Mouse (Mus musculus) CH12.LX (cell line): ENCODE results near the gene Grap2. TPM values are rescaled to one million over a fixed set of nuclear protein-coding genes. Genes with fewer than 3 reads are reported as not detected.

Experiments used
- DNase-seq: peaks from one replicate; pipeline ENCODE4 v3.0.0-alpha.2; 2013; ENCODE audit errors: extremely low read depth
- H3K27ac ChIP-seq: 2 replicates; pipeline ENCODE4 v1.5.1; 2012; ENCODE audit warnings: low read depth, mild to moderate bottlenecking, control low read depth, moderate library complexity; ENCODE audit not compliant: insufficient read depth
- H3K27me3 ChIP-seq: replicated peaks from 2 replicates; pipeline ENCODE3; 2012; ENCODE audit warnings: inconsistent platforms
- H3K36me3 ChIP-seq, 2 experiments: replicated peaks in 1 of 2; 2 replicates each; pipeline versions ENCODE3 to v1.6.1; 2012; ENCODE audit warnings: inconsistent platforms in 1 of 2, low read length in 1 of 2, mild to moderate bottlenecking in 1 of 2, mixed read lengths in 1 of 2, moderate library complexity in 1 of 2; ENCODE audit not compliant: control insufficient read depth in 1 of 2, insufficient read depth in 1 of 2
- H3K4me1 ChIP-seq, 2 experiments: 2 replicates each; pipeline ENCODE4 v1.6.1; 2012; ENCODE audit warnings: inconsistent platforms in 1 of 2, moderate library complexity in 1 of 2; ENCODE audit not compliant: insufficient read depth in 2 of 2, control insufficient read depth in 1 of 2
- H3K4me2 ChIP-seq: 2 replicates; pipeline ENCODE4 v1.6.1; 2012; ENCODE audit warnings: low read depth, mild to moderate bottlenecking, control low read depth; ENCODE audit not compliant: poor library complexity, insufficient read depth, severe bottlenecking
- H3K4me3 ChIP-seq, 3 experiments: fragments of 150-350 bp in 1 of 3; sonication (generic) in 1 of 3; replicated peaks in 1 of 3; 2 replicates each; pipeline versions ENCODE3 to v1.5.1; 2011 to 2012; ENCODE audit warnings: low read depth in 2 of 3, low read length in 2 of 3, mild to moderate bottlenecking in 2 of 3, moderate library complexity in 2 of 3, control low read depth in 1 of 3, improper control_type of control experiment in 1 of 3, inconsistent platforms in 1 of 3, mixed read lengths in 1 of 3; ENCODE audit not compliant: poor library complexity in 1 of 3
- H3K79me2 ChIP-seq: replicated peaks from 2 replicates; pipeline ENCODE4 v1.6.1; 2012; ENCODE audit warnings: mild to moderate bottlenecking, moderate library complexity; ENCODE audit not compliant: control insufficient read depth, poor library complexity, insufficient read depth, severe bottlenecking; ENCODE audit errors: extremely low read depth
- H3K9ac ChIP-seq: 2 replicates; pipeline ENCODE4 v1.6.1; 2012; ENCODE audit warnings: low read depth, mild to moderate bottlenecking, control low read depth, moderate library complexity; ENCODE audit not compliant: insufficient read depth
- H3K9me3 ChIP-seq: replicated peaks from 2 replicates; pipeline ENCODE3; 2012; ENCODE audit warnings: low read length, inconsistent platforms, mixed read lengths
- BHLHE40 ChIP-seq: IDR thresholded peaks from 2 replicates; pipeline ENCODE4 v1.6.1; 2011; ENCODE audit warnings: mild to moderate bottlenecking, low read depth, low read length, improper control_type of control experiment
- CHD1 ChIP-seq: IDR thresholded peaks from 2 replicates; pipeline ENCODE4 v1.6.1; 2012; ENCODE audit warnings: low read depth, low read length, improper control_type of control experiment, inconsistent platforms
- CHD2 ChIP-seq: IDR thresholded peaks from 2 replicates; pipeline ENCODE4 v1.6.1; 2011; ENCODE audit warnings: low read length, improper control_type of control experiment
- CTCF ChIP-seq, 2 experiments: IDR thresholded peaks in 1 of 2; conservative IDR thresholded peaks in 1 of 2; 2 replicates each; pipeline ENCODE4 v1.5.1; 2011 to 2012; ENCODE audit warnings: low read depth in 2 of 2, low read length in 2 of 2, improper control_type of control experiment in 1 of 2, inconsistent platforms in 1 of 2, mild to moderate bottlenecking in 1 of 2, moderate library complexity in 1 of 2
- ETS1 ChIP-seq: conservative IDR thresholded peaks from 2 replicates; pipeline ENCODE4 v1.6.1; 2012; ENCODE audit warnings: low read depth, mild to moderate bottlenecking, inconsistent platforms, low read length, improper control_type of control experiment, moderate library complexity
- HCFC1 ChIP-seq: IDR thresholded peaks from 2 replicates; pipeline ENCODE4 v1.6.1; 2012; ENCODE audit warnings: low read depth, mild to moderate bottlenecking, inconsistent platforms, low read length, improper control_type of control experiment
- IRF4 ChIP-seq: IDR thresholded peaks from 2 replicates; pipeline ENCODE4 v1.6.1; 2014; ENCODE audit warnings: low read depth, mild to moderate bottlenecking, inconsistent platforms, low read length, improper control_type of control experiment
- KAT2A ChIP-seq: IDR thresholded peaks from 2 replicates; pipeline ENCODE4 v1.6.1; 2012; ENCODE audit warnings: low read length, improper control_type of control experiment, inconsistent platforms; ENCODE audit not compliant: insufficient replicate concordance
- MAX ChIP-seq: IDR thresholded peaks from 2 replicates; pipeline ENCODE4 v1.6.1; 2011; ENCODE audit warnings: low read length, improper control_type of control experiment
- MAZ ChIP-seq: IDR thresholded peaks from 2 replicates; pipeline ENCODE4 v1.6.1; 2012; ENCODE audit warnings: low read depth, mild to moderate bottlenecking, inconsistent platforms, low read length, improper control_type of control experiment, moderate library complexity
- MEF2A ChIP-seq: IDR thresholded peaks from 2 replicates; pipeline ENCODE4 v1.6.1; 2014; ENCODE audit warnings: low read depth, mild to moderate bottlenecking, inconsistent platforms, low read length, improper control_type of control experiment, borderline replicate concordance
- MXI1 ChIP-seq: IDR thresholded peaks from 2 replicates; pipeline ENCODE4 v1.6.1; 2011; ENCODE audit warnings: mild to moderate bottlenecking, low read depth, low read length, improper control_type of control experiment
- MYC ChIP-seq: IDR thresholded peaks from 2 replicates; pipeline ENCODE4 v1.6.1; 2011; ENCODE audit warnings: low read depth, mild to moderate bottlenecking, improper control_type of control experiment, low read length
- NELFE ChIP-seq: IDR thresholded peaks from 2 replicates; pipeline ENCODE4 v1.6.1; 2011; ENCODE audit warnings: low read depth, low read length, improper control_type of control experiment
- NRF1 ChIP-seq: IDR thresholded peaks from 2 replicates; pipeline ENCODE4 v1.6.1; 2014; ENCODE audit warnings: low read depth, mild to moderate bottlenecking, inconsistent platforms, low read length, improper control_type of control experiment, moderate library complexity
- POLR2A ChIP-seq: IDR thresholded peaks from 2 replicates; pipeline ENCODE4 v1.6.1; 2011; ENCODE audit warnings: low read depth, mild to moderate bottlenecking, improper control_type of control experiment, low read length
- POLR2AphosphoS2 ChIP-seq: IDR thresholded peaks from 2 replicates; pipeline ENCODE4 v1.6.1; 2011; ENCODE audit warnings: low read depth, low read length, improper control_type of control experiment
- SMC3 ChIP-seq: IDR thresholded peaks from 2 replicates; pipeline ENCODE4 v1.6.1; 2011; ENCODE audit warnings: low read depth, low read length, improper control_type of control experiment
- TBP ChIP-seq: conservative IDR thresholded peaks from 2 replicates; pipeline ENCODE4 v1.6.1; 2011; ENCODE audit warnings: low read depth, low read length, improper control_type of control experiment
- UBTF ChIP-seq: IDR thresholded peaks from 2 replicates; pipeline ENCODE4 v1.6.1; 2012; ENCODE audit warnings: low read depth, mild to moderate bottlenecking, inconsistent platforms, low read length, improper control_type of control experiment, moderate library complexity
- USF1 ChIP-seq: IDR thresholded peaks from 2 replicates; pipeline ENCODE4 v1.6.1; 2014; ENCODE audit warnings: low read depth, mild to moderate bottlenecking, inconsistent platforms, low read length, improper control_type of control experiment
- ZC3H11A ChIP-seq: IDR thresholded peaks from 2 replicates; pipeline ENCODE4 v1.6.1; 2012; ENCODE audit warnings: low read depth, mild to moderate bottlenecking, inconsistent platforms, low read length, improper control_type of control experiment
- ZKSCAN1 ChIP-seq: IDR thresholded peaks from 2 replicates; pipeline ENCODE4 v1.6.1; 2012; ENCODE audit warnings: low read depth, inconsistent platforms, low read length, improper control_type of control experiment, borderline replicate concordance
- ZNF384 ChIP-seq: IDR thresholded peaks from 2 replicates; pipeline ENCODE4 v1.6.1; 2012; ENCODE audit warnings: low read depth, low read length, improper control_type of control experiment, inconsistent platforms
- dilution Hi-C: fragments of 300-500 bp; cut with MboI; formaldehyde crosslinking; loops from 2 replicates; pipeline ENCODE4 v1.14.3; 2020; ENCODE audit warnings: low sequenced_read_pairs; ENCODE audit not compliant: extremely low pct_unique_long_range_greater_than_20kb, extremely low pct_ligation_motif_present
- in situ Hi-C: fragments of 300-500 bp; cut with MboI; formaldehyde crosslinking; loops from 3 replicates; pipeline ENCODE4 v1.14.3; 2019; ENCODE audit warnings: low sequenced_read_pairs, low pct_ligation_motif_present, low pct_unique_long_range_greater_than_20kb, mixed read lengths
- polyA plus RNA-seq: library from polyadenylated mRNA; unstranded; fragments of >175 nt; gene quantifications from 2 replicates; pipeline ENCODE4 v1.2.1, GENCODE M21; 2012; ENCODE audit warnings: low read depth; ENCODE audit not compliant: insufficient read length
- total RNA-seq, 2 experiments: library from RNA; depleted of rRNA; stranded (reverse); fragments of 300-350 nt in 1 of 2; fragments of >200 nt in 1 of 2; gene quantifications; 2 replicates each; pipeline ENCODE4 v1.2.3; 2012 to 2014

Grap2 gene
- total and polyA plus RNA-seq, 3 experiments, result 1.5 to 6.2 (median 5.0) TPM

DNA sequence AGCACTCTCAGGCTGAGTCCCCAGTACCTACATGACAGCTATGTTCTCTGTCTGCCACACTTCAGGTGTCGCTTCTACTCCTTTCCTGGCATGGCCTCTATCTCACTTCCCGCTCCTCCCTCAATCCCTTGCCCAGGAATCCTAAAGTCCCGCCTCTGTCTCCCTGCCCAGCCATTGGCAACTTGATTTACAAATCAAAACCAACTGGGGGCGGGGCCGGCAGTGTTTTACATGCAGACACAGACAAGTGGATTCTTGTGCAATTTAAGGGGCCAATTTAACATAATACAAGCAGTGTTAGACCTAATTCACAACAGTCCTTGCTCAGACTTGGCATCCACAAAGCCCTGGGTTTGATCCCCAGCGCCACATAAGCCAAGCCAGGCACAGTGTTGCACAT lies 31.6 kb downstream of the Grap2 start:
- Histone ChIP-seq H3K4me1 (peaks cover 12 to 66% of the 10 kb centered on the region in 2 experiments; a peak in 3 of 4 replicates), H3K4me3 (no peak overlapping the region), H3K27me3 (no peaks in the 10 kb centered on the region), H3K27ac (no peak overlapping the region), H3K4me2 (no peak overlapping the region), H3K9me3 (peaks cover 3% of the 10 kb centered on the region), H3K9ac (no peak overlapping the region), H3K79me2 (no peaks in the 10 kb centered on the region), H3K36me3 (no peaks in the 10 kb centered on the region)
- dilution Hi-C loops (no loop called here), in situ Hi-C loops (no loop called here)
- DNase-seq, result no peak
- no peak for TF ChIP-seq SMC3

DNA sequence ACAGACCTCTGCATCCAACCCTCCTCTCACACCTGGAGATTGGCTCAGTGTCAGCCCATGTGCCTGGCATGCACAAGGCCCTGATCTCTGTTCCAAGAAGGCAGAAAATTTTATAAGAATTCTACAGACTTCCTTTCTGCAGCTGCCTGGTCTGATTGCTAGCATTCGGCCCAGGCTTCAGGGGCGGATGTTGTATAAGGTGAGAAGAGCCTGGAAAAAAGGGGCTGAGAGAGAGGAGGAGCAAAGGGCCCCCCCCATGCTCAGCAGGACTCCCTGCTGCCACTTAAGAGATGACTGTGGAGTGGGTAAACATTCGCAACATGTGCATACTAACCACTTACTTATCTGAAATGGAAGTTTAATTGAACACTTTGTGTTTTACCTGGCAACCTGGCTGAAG lies 35.6 kb downstream of the Grap2 start:
- in situ Hi-C loops, result no loop called here
- Histone ChIP-seq H3K4me3 (no peak overlapping the region), H3K27ac (no peak overlapping the region), H3K36me3 (no peaks in the 10 kb centered on the region), H3K9ac (no peak overlapping the region), H3K4me1 (peaks cover 2 to 36% of the 10 kb centered on the region in 2 experiments; a peak in 3 of 4 replicates), H3K4me2 (no peak overlapping the region), H3K79me2 (no peaks in the 10 kb centered on the region), H3K9me3 (peaks cover 3% of the 10 kb centered on the region), H3K27me3 (no peaks in the 10 kb centered on the region)
- DNase-seq, result no peak
- no peak for TF ChIP-seq UBTF
- no peak for TF ChIP-seq MAX
- TF ChIP-seq NELFE, result no peak
- TF ChIP-seq POLR2AphosphoS2, result no peak
- TF ChIP-seq ETS1, result no peak
- TF ChIP-seq BHLHE40, result no peak
- no peak for TF ChIP-seq IRF4
- no peak for TF ChIP-seq MAZ
- TF ChIP-seq CTCF (conservative IDR thresholded peaks at IDR 0.05 in 1 of 2, IDR thresholded peaks at IDR 0.05 in 1 of 2; ENCODE audit: low read depth in 2 of 2, low read length in 2 of 2), result no peak
- dilution Hi-C loops, result no loop called here

DNA sequence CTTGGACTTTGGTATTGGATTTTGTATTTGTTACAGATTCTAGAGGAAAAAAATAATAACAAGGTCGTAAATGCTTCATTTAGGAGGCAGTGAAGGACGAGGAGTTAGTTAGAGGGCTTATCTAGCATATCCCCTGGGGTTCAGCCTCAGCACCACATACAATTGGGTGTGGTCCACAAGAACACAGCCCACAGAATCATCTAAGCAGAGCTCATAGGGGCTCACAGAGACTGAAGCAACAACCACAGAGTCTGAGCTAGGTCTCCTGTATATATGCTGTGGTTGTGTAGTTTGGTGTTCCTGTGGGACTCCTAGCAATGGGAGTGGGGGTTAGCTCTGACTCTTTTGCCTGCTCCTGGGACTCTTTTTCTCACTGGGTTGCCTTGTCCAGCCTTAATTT lies 37.9 kb downstream of the Grap2 start:
- Histone ChIP-seq H3K4me3 (no peak overlapping the region), H3K79me2 (no peaks in the 10 kb centered on the region), H3K9me3 (no peaks in the 10 kb centered on the region), H3K36me3 (no peaks in the 10 kb centered on the region)
- no peak for DNase-seq
- TF ChIP-seq ZC3H11A (no peak), ZKSCAN1 (no peak), MEF2A (no peak), CTCF (conservative IDR thresholded peaks at IDR 0.05 in 1 of 2, IDR thresholded peaks at IDR 0.05 in 1 of 2; ENCODE audit: low read depth in 2 of 2, low read length in 2 of 2) (no peak), CHD1 (no peak), CHD2 (no peak), KAT2A (no peak), TBP (no peak), MYC (no peak), MAX (no peak), NRF1 (no peak), USF1 (no peak), HCFC1 (no peak), ZNF384 (no peak), POLR2A (no peak), MXI1 (no peak), ETS1 (no peak), MAZ (no peak)
- TF ChIP-seq, all 38 proteins: peak for 0
- no peak overlapping the region for H3K9ac ChIP-seq
- no peaks in the 10 kb centered on the region for H3K27me3 ChIP-seq
- dilution Hi-C loops (no loop called here), in situ Hi-C loops (no loop called here)
- H3K4me2 ChIP-seq, result no peak overlapping the region
- peaks cover 0 to 38% of the 10 kb centered on the region in 2 experiments; a peak in 2 of 4 replicates for H3K4me1 ChIP-seq
- no peak overlapping the region for H3K27ac ChIP-seq
